ENCODE assay signal across 7 mouse cellular contexts in the genomic region with DNA sequence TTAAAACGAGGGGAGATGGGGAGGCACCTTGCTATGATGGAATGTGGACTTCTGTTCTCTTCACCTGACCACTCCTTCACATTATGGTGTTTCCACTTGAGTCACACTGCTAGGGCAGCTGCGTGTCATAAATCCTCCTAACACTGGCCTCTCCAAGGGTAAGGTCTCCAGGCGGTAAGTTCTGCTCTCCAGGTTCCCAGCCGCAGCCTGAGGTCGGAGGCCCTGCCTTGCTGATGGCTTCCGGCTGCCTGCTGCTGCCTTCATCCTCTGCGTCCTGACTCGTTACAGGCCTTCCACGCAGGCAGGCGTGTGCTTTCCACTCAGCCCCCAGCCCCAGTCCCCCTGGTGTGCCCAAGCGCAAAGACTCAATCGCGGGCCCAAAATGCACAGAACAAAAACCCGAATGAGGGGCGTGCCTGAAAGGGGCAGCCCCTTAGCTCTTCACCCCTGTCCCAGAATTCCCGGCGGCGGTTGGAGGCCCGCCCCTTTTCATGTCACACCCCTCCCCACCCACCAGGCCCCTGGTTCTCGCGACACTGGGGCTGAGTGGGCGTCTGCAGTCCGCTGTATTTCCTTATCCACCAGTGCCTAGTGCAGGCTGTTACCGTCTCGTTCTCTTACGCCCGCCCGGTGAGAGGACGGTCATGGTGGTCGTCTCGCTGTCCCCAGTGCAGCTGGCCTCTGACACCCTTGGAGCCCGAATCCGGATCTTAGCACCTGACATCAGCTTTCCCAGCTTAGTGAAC. TPM values are rescaled to one million over a fixed set of nuclear protein-coding genes. Genes with fewer than 3 reads are reported as not detected.
DNase-seq lines count a peak whose midpoint lies in the region; ATAC-seq and TF ChIP-seq lines count a peak whose summit lies in the region.

A gene (minus strand): TSS at position 464 of the 746 bp plus-strand sequence.

- H3K4me2 ChIP-seq in intestine, postnatal 0 days (replicated peaks; ENCODE audit: low read depth), result peak within 1 kb of the TSS; percentile 68
- peak within 1 kb of the TSS; percentile 66 for H3K4me2 ChIP-seq in midbrain, embryonic 12.5 days (replicated peaks)

- peak; percentile 95 for DNase-seq in adrenal gland, postnatal 10 days
- peak; percentile 96 for DNase-seq in embryonic facial prominence, embryonic 10.5 days (ENCODE audit: low spot score)
- DNase-seq in gonadal fat pad, adult 2 months (ENCODE audit: low read depth), result peak; percentile 56
- peak; percentile 96 for DNase-seq in left cerebral cortex, postnatal 4 days

- peak within 1 kb of the TSS; percentile 91 for H3K27ac ChIP-seq in embryonic facial prominence, embryonic 10.5 days (replicated peaks)
- H3K27ac ChIP-seq in intestine, postnatal 0 days (ENCODE audit: low read depth, low read length), result peak within 1 kb of the TSS; percentile 95
- H3K27ac ChIP-seq in midbrain, embryonic 12.5 days (replicated peaks), result peak within 1 kb of the TSS; percentile 83
- H3K27ac ChIP-seq in small intestine, adult 2 months (ENCODE audit: insufficient read depth, low read depth, low read length), result peak within 1 kb of the TSS; percentile 94

- peaks cover 14% of the 10 kb centered on the region; the same call in 1 of the 2 replicates for H3K9me3 ChIP-seq in embryonic facial prominence, embryonic 10.5 days
- H3K9me3 ChIP-seq in intestine, postnatal 0 days (ENCODE audit: control insufficient read depth), result no peaks in the 10 kb centered on the region
- no peaks in the 10 kb centered on the region for H3K9me3 ChIP-seq in midbrain, embryonic 12.5 days

- peak; percentile 83 for TF ChIP-seq POLR2A in small intestine, adult 2 months (IDR thresholded peaks at IDR 0.05; ENCODE audit: low read depth, low read length)

- peaks cover 12% of the 10 kb centered on the region; the same call in 1 of the 2 replicates for H3K4me1 ChIP-seq in embryonic facial prominence, embryonic 10.5 days
- no peaks in the 10 kb centered on the region; the same call in 1 of the 2 replicates for H3K4me1 ChIP-seq in intestine, postnatal 0 days (replicated peaks; ENCODE audit: control insufficient read depth, insufficient read depth, low read length)
- peaks cover 15% of the 10 kb centered on the region for H3K4me1 ChIP-seq in midbrain, embryonic 12.5 days
- no peaks in the 10 kb centered on the region for H3K4me1 ChIP-seq in small intestine, adult 2 months (ENCODE audit: control insufficient read depth, insufficient read depth, insufficient read length, low read length)

- H3K4me3 ChIP-seq in embryonic facial prominence, embryonic 10.5 days, result peak within 1 kb of the TSS; percentile 77
- H3K4me3 ChIP-seq in intestine, postnatal 0 days (ENCODE audit: low read depth, low read length), result peak within 1 kb of the TSS; percentile 54
- H3K4me3 ChIP-seq in midbrain, embryonic 12.5 days, result peak within 1 kb of the TSS; percentile 69
- peak within 1 kb of the TSS; percentile 87 for H3K4me3 ChIP-seq in small intestine, adult 2 months (ENCODE audit: low read depth, low read length)

- intact Hi-C loops in left cerebral cortex, postnatal 4 days (cut with DNase I), result no loop called here

- H3K36me3 ChIP-seq in embryonic facial prominence, embryonic 10.5 days (replicated peaks), result peaks cover 37% of the 10 kb centered on the region
- peaks cover 16% of the 10 kb centered on the region for H3K36me3 ChIP-seq in intestine, postnatal 0 days (ENCODE audit: control insufficient read depth, insufficient read depth)
- H3K36me3 ChIP-seq in midbrain, embryonic 12.5 days, result peaks cover 28% of the 10 kb centered on the region
- H3K36me3 ChIP-seq in small intestine, adult 2 months (ENCODE audit: control insufficient read depth, insufficient read depth, low read length), result peaks cover 9% of the 10 kb centered on the region

- no peaks in the 10 kb centered on the region for H3K27me3 ChIP-seq in embryonic facial prominence, embryonic 10.5 days (replicated peaks; ENCODE audit: low read depth, poor library complexity, severe bottlenecking)
- H3K27me3 ChIP-seq in intestine, postnatal 0 days (replicated peaks; ENCODE audit: control insufficient read depth, insufficient read depth, low read length), result no peaks in the 10 kb centered on the region
- H3K27me3 ChIP-seq in midbrain, embryonic 12.5 days, result no peaks in the 10 kb centered on the region
- no peaks in the 10 kb centered on the region for H3K27me3 ChIP-seq in small intestine, adult 2 months (ENCODE audit: control insufficient read depth, insufficient read depth, low read length)

- peak; percentile 97 for ATAC-seq in intestine, postnatal 0 days
- ATAC-seq in midbrain, embryonic 12.5 days (ENCODE audit: low FRiP score, low read depth), result peak; percentile 99

- peak within 1 kb of the TSS; percentile 63 for H3K9ac ChIP-seq in intestine, postnatal 0 days (ENCODE audit: low read depth, low read length)
- H3K9ac ChIP-seq in midbrain, embryonic 12.5 days (replicated peaks), result peak within 1 kb of the TSS; percentile 81

- TF ChIP-seq CTCF in intestine, postnatal 0 days (IDR thresholded peaks at IDR 0.05; ENCODE audit: low read depth), result 0 out of 2 replicates have a peak, but pooled peaks have one; percentile 1
- no peak for TF ChIP-seq CTCF in small intestine, adult 2 months (IDR thresholded peaks at IDR 0.05; ENCODE audit: extremely low read depth, insufficient read length, insufficient replicate concordance, low read depth, low read length)

- under 1% methylated on average over 33 of the region's 33 CpGs for WGBS in embryonic facial prominence, embryonic 10.5 days
- WGBS in intestine, postnatal 0 days, result under 1% methylated on average over 33 of the region's 33 CpGs
- WGBS in midbrain, embryonic 12.5 days, result under 1% methylated on average over 33 of the region's 33 CpGs
- under 1% methylated on average over 33 of the region's 33 CpGs for WGBS in small intestine, adult 2 months

RNA-seq across cellular contexts. Expression of the gene that starts here (rescaled TPM):
- total RNA-seq in adrenal gland, postnatal 10 days (2021), result 10 to 100 TPM in 1 of 2 experiments, 1 to 10 TPM in 1; 9.7 to 13.4 TPM
- 36.0 and 41.5 TPM in 2 replicates for polyA plus RNA-seq in embryonic facial prominence, embryonic 10.5 days (2016; fragmentation: Nextera tagmentation; extraction: Ambion mirVana)
- 7.0 and 7.3 TPM in 2 replicates for polyA plus RNA-seq in gonadal fat pad, adult 2 months (2012; rRNA removed)
- polyA plus RNA-seq in intestine, postnatal 0 days (2015; fragmentation: Nextera tagmentation; extraction: Ambion mirVana), result 12.3 and 12.6 TPM in 2 replicates
- total RNA-seq in left cerebral cortex, postnatal 4 days (2021), result 10 to 100 TPM; 20.3 to 23.0 TPM
- 34.6 and 34.8 TPM in 2 replicates for polyA plus RNA-seq in midbrain, embryonic 12.5 days (2016; fragmentation: Nextera tagmentation; extraction: Ambion mirVana)
- 1.3 and 2.8 TPM in 2 replicates for polyA plus RNA-seq in small intestine, adult 2 months (2012; rRNA removed)

Comparison
In these comparisons a context has a peak if more than half of its experiments do, and no peak if none do; other contexts are left out.
1. Peak in every context shown above with its lines: DNase-seq, ATAC-seq, H3K4me3 ChIP-seq and H3K27ac ChIP-seq.